ENCODE assay signal across 10 mouse cellular contexts in genomic region chr12:113102461-113102860, GRCm38 (mm10). TPM values are rescaled to one million over a fixed set of nuclear protein-coding genes. Genes with fewer than 3 reads are reported as not detected.
DNase-seq lines count a peak whose midpoint lies in the region; ATAC-seq and TF ChIP-seq lines count a peak whose summit lies in the region.
"Had no signal": no experiment of that assay in that cellular context is flagged by ENCODE, and none has a peak within 500 bp of the region (broad histone marks: within the 10 kb centered on the region; RNA-seq: fewer than 3 reads in every experiment).

No protein-coding gene starts in this region.

- peaks cover 26% of the 10 kb centered on the region for H3K4me1 ChIP-seq in forebrain, embryonic 16.5 days (replicated peaks; ENCODE audit: control insufficient read depth, insufficient read depth, low read length)
- H3K4me1 ChIP-seq in forebrain, embryonic 12.5 days, result peaks cover 35% of the 10 kb centered on the region
- H3K4me1 ChIP-seq in G1E (ENCODE audit: insufficient read depth, low read depth, low read length), result peaks cover 88% of the 10 kb centered on the region

- no peak overlapping the region for H3K4me2 ChIP-seq in forebrain, embryonic 16.5 days (ENCODE audit: low read length)
- H3K4me2 ChIP-seq in forebrain, embryonic 12.5 days, result no peak overlapping the region
- H3K4me2 ChIP-seq: heart, embryonic 15.5 days had no signal

- ATAC-seq in forebrain, embryonic 16.5 days, result peak; percentile 39; the same call in 1 of the 2 replicates
- no peak for ATAC-seq in forebrain, embryonic 12.5 days (ENCODE audit: low FRiP score)
- peak; percentile 35 for ATAC-seq in G1E (ENCODE audit: extremely low read depth, insufficient number of reproducible peaks, low FRiP score, poor library complexity, severe bottlenecking)
- peak; percentile 64 for ATAC-seq in megakaryocyte progenitor cell, adult 5-6 weeks (replicated peaks; ENCODE audit: poor library complexity)
- ATAC-seq: Patski had no signal

- no peaks in the 10 kb centered on the region for H3K9me3 ChIP-seq in forebrain, embryonic 16.5 days (ENCODE audit: control insufficient read depth, low read length)
- no peaks in the 10 kb centered on the region for H3K9me3 ChIP-seq in forebrain, embryonic 12.5 days
- peaks cover 16% of the 10 kb centered on the region for H3K9me3 ChIP-seq in G1E (replicated peaks)
- H3K9me3 ChIP-seq: heart, embryonic 15.5 days had no signal

- no peak overlapping the region for H3K27ac ChIP-seq in forebrain, embryonic 16.5 days (ENCODE audit: low read length)
- H3K27ac ChIP-seq in forebrain, embryonic 12.5 days, result no peak overlapping the region
- H3K27ac ChIP-seq: heart, embryonic 15.5 days had no signal

- H3K4me3 ChIP-seq in forebrain, embryonic 16.5 days (replicated peaks; ENCODE audit: low read length), result no peak overlapping the region
- H3K4me3 ChIP-seq in forebrain, embryonic 12.5 days (replicated peaks), result no peak overlapping the region
- peak overlapping the region; percentile 20; the same call in 1 of the 2 replicates for H3K4me3 ChIP-seq in G1E (ENCODE audit: low read depth, low read length)
- H3K4me3 ChIP-seq: heart, embryonic 15.5 days had no signal

- no peak overlapping the region for H3K9ac ChIP-seq in forebrain, embryonic 16.5 days (replicated peaks; ENCODE audit: low read depth, low read length)
- no peak overlapping the region for H3K9ac ChIP-seq in forebrain, embryonic 12.5 days
- H3K9ac ChIP-seq: heart, embryonic 15.5 days had no signal

- TF ChIP-seq CTCF in G1E (IDR thresholded peaks at IDR 0.05; ENCODE audit: low read depth, low read length), result peak; percentile 46; the same call in 1 of the 2 replicates

- DNase-seq in G1E (ENCODE audit: low spot score), result peak; percentile 81
- peak; percentile 73 to 76 for DNase-seq in cerebellum, adult 18-20 months
- peak; percentile 40 for DNase-seq in heart, adult 8-10 months (ENCODE audit: low spot score)
- peak; percentile 48 to 72 for DNase-seq in layer of hippocampus, postnatal 10 days (ENCODE audit: low spot score in 2 of 2)
- DNase-seq in spleen, postnatal 36 days (ENCODE audit: low spot score in 2 of 2), result peak; percentile 70 to 72

- 62% methylated on average over 6 of the region's 6 CpGs for WGBS in forebrain, embryonic 16.5 days
- 65% methylated on average over 6 of the region's 6 CpGs for WGBS in forebrain, embryonic 12.5 days

- H3K27me3 ChIP-seq in forebrain, embryonic 16.5 days (replicated peaks; ENCODE audit: control insufficient read depth, insufficient read depth, low read length), result no peaks in the 10 kb centered on the region
- H3K27me3 ChIP-seq in forebrain, embryonic 12.5 days, result no peaks in the 10 kb centered on the region
- peaks cover under 1% of the 10 kb centered on the region; the same call in 1 of the 2 replicates for H3K27me3 ChIP-seq in G1E (ENCODE audit: insufficient read depth, low read length)
- H3K27me3 ChIP-seq: heart, embryonic 15.5 days; Patski had no signal

- H3K36me3 ChIP-seq in forebrain, embryonic 16.5 days (ENCODE audit: control insufficient read depth, insufficient read depth), result no peaks in the 10 kb centered on the region
- peaks cover 9% of the 10 kb centered on the region for H3K36me3 ChIP-seq in forebrain, embryonic 12.5 days (replicated peaks)
- peaks cover 83% of the 10 kb centered on the region for H3K36me3 ChIP-seq in G1E (replicated peaks)
- H3K36me3 ChIP-seq: heart, embryonic 15.5 days had no signal

RNA-seq across cellular contexts. Expression of gene Mta1, which starts 4.4 kb away (rescaled TPM):
- 15.6 and 17.2 TPM in 2 replicates for polyA plus RNA-seq in forebrain, embryonic 16.5 days (2015; fragmentation: Nextera tagmentation; extraction: Ambion mirVana)
- 22.2 and 22.7 TPM in 2 replicates for polyA plus RNA-seq in forebrain, embryonic 12.5 days (2016; fragmentation: Nextera tagmentation; extraction: Ambion mirVana)
- total RNA-seq in G1E (2014; fragmentation: Nextera tagmentation) (269 and 277 TPM in 2 replicates), G1E (2017) (38.3 and 48.5 TPM in 2 replicates)
- 489 and 507 TPM in 2 replicates for polyA plus RNA-seq in G1E (2012)
- 10 to 100 TPM; 45.0 to 47.2 (median 46.1) TPM for total RNA-seq in heart, adult 8-10 months (2022)
- total RNA-seq in layer of hippocampus, postnatal 10 days (2021), result 10 to 100 TPM; 87.3 to 89.5 TPM
- 61.2 and 66.3 TPM in 2 replicates for total RNA-seq in megakaryocyte progenitor cell, adult 5-6 weeks (2015)
- total RNA-seq in megakaryocyte progenitor cell, adult 5-6 weeks (2017), result 32.4 TPM in 2 replicates

RNA-seq across cellular contexts. Expression of gene Tex22, which starts 28.2 kb away (rescaled TPM):
- not detected in 2 replicates for polyA plus RNA-seq in forebrain, embryonic 16.5 days (2015; fragmentation: Nextera tagmentation; extraction: Ambion mirVana)
- polyA plus RNA-seq in forebrain, embryonic 12.5 days (2016; fragmentation: Nextera tagmentation; extraction: Ambion mirVana), result 0.26 TPM in 1 of 2 replicates, not detected in the other
- total RNA-seq in G1E (2014; fragmentation: Nextera tagmentation), result not detected in 2 replicates
- 0.17 and 0.38 TPM in 2 replicates for total RNA-seq in G1E (2017)
- polyA plus RNA-seq in G1E (2012), result not detected in 2 replicates
- not detected for total RNA-seq in heart, adult 8-10 months (2022)
- under 1 TPM; 0.45 to 0.64 TPM for total RNA-seq in layer of hippocampus, postnatal 10 days (2021)
- total RNA-seq in megakaryocyte progenitor cell, adult 5-6 weeks (2015), result 0.27 TPM in 1 of 2 replicates, not detected in the other
- total RNA-seq in megakaryocyte progenitor cell, adult 5-6 weeks (2017), result 0.17 TPM in 1 of 2 replicates, not detected in the other
- polyA plus RNA-seq: heart, embryonic 15.5 days; Patski had no signal

RNA-seq across cellular contexts. Expression of gene Crip2, which starts 37.6 kb away (rescaled TPM):
- 426 and 444 TPM in 2 replicates for polyA plus RNA-seq in forebrain, embryonic 16.5 days (2015; fragmentation: Nextera tagmentation; extraction: Ambion mirVana)
- polyA plus RNA-seq in forebrain, embryonic 12.5 days (2016; fragmentation: Nextera tagmentation; extraction: Ambion mirVana), result 223 and 227 TPM in 2 replicates
- total RNA-seq in G1E (2014; fragmentation: Nextera tagmentation), result 3.9 TPM in 1 of 2 replicates, not detected in the other
- total RNA-seq in G1E (2017), result 1.3 and 1.8 TPM in 2 replicates
- 9.5 and 9.6 TPM in 2 replicates for polyA plus RNA-seq in G1E (2012)
- total RNA-seq in heart, adult 8-10 months (2022), result 1,000 to 10,000 TPM; 1,612 to 1,913 (median 1,690) TPM
- 100 to 1,000 TPM; 179 to 183 TPM for total RNA-seq in layer of hippocampus, postnatal 10 days (2021)
- 0.77 and 1.1 TPM in 2 replicates for total RNA-seq in megakaryocyte progenitor cell, adult 5-6 weeks (2015)
- 0.57 and 1.2 TPM in 2 replicates for total RNA-seq in megakaryocyte progenitor cell, adult 5-6 weeks (2017)

RNA-seq across cellular contexts. Expression of gene Crip1, which starts 43.7 kb away (rescaled TPM):
- polyA plus RNA-seq in forebrain, embryonic 16.5 days (2015; fragmentation: Nextera tagmentation; extraction: Ambion mirVana), result 30.6 and 35.2 TPM in 2 replicates
- 48.5 and 62.0 TPM in 2 replicates for polyA plus RNA-seq in forebrain, embryonic 12.5 days (2016; fragmentation: Nextera tagmentation; extraction: Ambion mirVana)
- 31.5 and 42.4 TPM in 2 replicates for total RNA-seq in G1E (2014; fragmentation: Nextera tagmentation)
- 897 and 989 TPM in 2 replicates for total RNA-seq in G1E (2017)
- polyA plus RNA-seq in G1E (2012), result 143 and 174 TPM in 2 replicates
- 100 to 1,000 TPM; 154 to 215 (median 169) TPM for total RNA-seq in heart, adult 8-10 months (2022)
- 10 to 100 TPM; 13.5 to 14.1 TPM for total RNA-seq in layer of hippocampus, postnatal 10 days (2021)
- total RNA-seq in megakaryocyte progenitor cell, adult 5-6 weeks (2015), result 139 and 158 TPM in 2 replicates
- 126 and 150 TPM in 2 replicates for total RNA-seq in megakaryocyte progenitor cell, adult 5-6 weeks (2017)

RNA-seq across cellular contexts. Expression of gene Tedc1, which starts 53.8 kb away (rescaled TPM):
- 20.2 and 21.5 TPM in 2 replicates for polyA plus RNA-seq in forebrain, embryonic 16.5 days (2015; fragmentation: Nextera tagmentation; extraction: Ambion mirVana)
- 48.3 and 49.6 TPM in 2 replicates for polyA plus RNA-seq in forebrain, embryonic 12.5 days (2016; fragmentation: Nextera tagmentation; extraction: Ambion mirVana)
- total RNA-seq in G1E (2014; fragmentation: Nextera tagmentation) (8.4 and 13.7 TPM in 2 replicates), G1E (2017) (9.3 and 13.0 TPM in 2 replicates)
- 31.4 and 35.1 TPM in 2 replicates for polyA plus RNA-seq in G1E (2012)
- under 1 TPM; 0.12 to 0.49 (median 0.33) TPM for total RNA-seq in heart, adult 8-10 months (2022)
- total RNA-seq in layer of hippocampus, postnatal 10 days (2021), result 1 to 10 TPM; 3.0 to 3.3 TPM
- total RNA-seq in megakaryocyte progenitor cell, adult 5-6 weeks (2015), result 5.2 and 5.3 TPM in 2 replicates
- total RNA-seq in megakaryocyte progenitor cell, adult 5-6 weeks (2017), result 14.6 and 17.8 TPM in 2 replicates

Comparison
In these comparisons a context has a peak if more than half of its experiments do, and no peak if none do; other contexts are left out.
1. RNA of gene Crip2, which starts 37.6 kb away (total RNA-seq): 1,612 to 1,913 TPM in heart, adult 8-10 months and 179 to 183 TPM in layer of hippocampus, postnatal 10 days; 1.3 to 3.9 TPM in G1E and 0.57 to 1.2 TPM in megakaryocyte progenitor cell, adult 5-6 weeks; every median in the first group is over 10 times any median in the second.
2. Peak in every context shown above with its lines, with median percentiles within 50 percentile points of each other: DNase-seq.